Mouse (Mus musculus) bone marrow, adult 2 months (tissue): Measurements from ENCODE around the gene Hacd3.

Experiments used
- CTCF ChIP-seq: fragments of 200-500 bp; IDR thresholded peaks from 2 replicates; pipeline ENCODE4 v1.5.1; 2011; ENCODE audit warnings: low read length, control low read depth; ENCODE audit not compliant: control insufficient read depth, insufficient read depth
- POLR2A ChIP-seq: fragments of 200-500 bp; IDR thresholded peaks from 2 replicates; pipeline ENCODE4 v1.6.1; 2011; ENCODE audit warnings: low read depth, mild to moderate bottlenecking, control low read depth, low read length, borderline replicate concordance; ENCODE audit not compliant: control insufficient read depth

- no peak for TF ChIP-seq CTCF
- no peak for TF ChIP-seq POLR2A
Measured at GRCm38 (mm10) chr9:64947483-64948095, 73.9 kb downstream of the Hacd3 start.
